In the genomic region with DNA sequence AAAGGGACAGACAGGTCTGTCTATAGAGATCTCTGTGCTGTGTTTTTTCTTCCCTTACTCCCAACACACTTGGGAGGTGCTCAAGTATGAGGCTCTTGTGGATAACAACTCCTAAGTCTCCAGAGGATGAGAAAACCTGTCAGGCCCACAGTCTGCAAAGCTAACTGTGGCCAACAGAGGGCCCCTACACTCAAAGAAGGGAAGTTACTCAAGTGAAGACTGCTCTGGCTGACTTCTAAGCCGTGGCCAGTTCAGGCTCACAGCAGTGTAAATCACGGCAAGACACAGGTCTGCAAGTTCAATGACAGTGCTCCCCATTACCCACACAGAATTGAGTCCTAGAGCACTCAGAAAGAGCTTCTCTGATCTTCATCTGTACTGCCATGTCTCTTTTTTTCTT, we compare ENCODE assay signal across 8 mouse cellular contexts. TPM values are rescaled to one million over a fixed set of nuclear protein-coding genes. Genes with fewer than 3 reads are reported as not detected.
DNase-seq lines count a peak whose midpoint lies in the region; TF ChIP-seq lines count a peak whose summit lies in the region.

No protein-coding gene starts in this region.

- no peak overlapping the region for H3K9ac ChIP-seq in heart, adult 2 months (ENCODE audit: low read depth, low read length)

- no peaks in the 10 kb centered on the region for H3K79me2 ChIP-seq in heart, adult 2 months (replicated peaks; ENCODE audit: control insufficient read depth, insufficient read depth, low read length)

- peaks cover 4% of the 10 kb centered on the region for H3K36me3 ChIP-seq in heart, adult 2 months (ENCODE audit: control insufficient read depth, insufficient read depth, low read length)

- TF ChIP-seq EP300 in heart, adult 2 months (IDR thresholded peaks at IDR 0.05; ENCODE audit: insufficient read depth, low read depth, low read length): no peak

- intact Hi-C loops in heart, adult 2 months (cut with DNase I): no loop called here

- H3K27me3 ChIP-seq in heart, adult 2 months (ENCODE audit: control insufficient read depth, insufficient read depth, low read length): no peaks in the 10 kb centered on the region

- no peaks in the 10 kb centered on the region; the same call in 1 of the 2 replicates for H3K4me1 ChIP-seq in heart, adult 2 months (ENCODE audit: control insufficient read depth, insufficient read depth, low read length)

- H3K4me3 ChIP-seq in heart, adult 2 months: no peak overlapping the region

- H3K27ac ChIP-seq in heart, adult 2 months: no peak overlapping the region

- no peak for TF ChIP-seq POLR2A in heart, adult 2 months (IDR thresholded peaks at IDR 0.05; ENCODE audit: insufficient read depth, low read depth, low read length)

- DNase-seq in heart, adult 2 months: no peak
- DNase-seq in heart, adult 9 months (ENCODE audit: low spot score in 2 of 2): no peak
- peak; percentile 13 for DNase-seq in right cerebral cortex, postnatal 4 days
- no peak for DNase-seq in right cerebral cortex, postnatal 25 days
- peak; percentile 31 for DNase-seq in adrenal gland, postnatal 25 days
- peak; percentile 48 for DNase-seq in kidney, postnatal 14 days
- no peak for DNase-seq in natural killer cell, adult 2 months (ENCODE audit: low spot score in 2 of 2)
- no peak for DNase-seq in right cerebral cortex, adult 18-20 months

- peak; percentile 66 for TF ChIP-seq CTCF in heart, adult 2 months (IDR thresholded peaks at IDR 0.05)

- WGBS in heart, adult 2 months: 27% methylated on average over 2 of the region's 2 CpGs

RNA-seq across cellular contexts. Expression of gene Micu2, which starts 48.0 kb away (rescaled TPM):
- 10 to 100 TPM; 70.3 to 77.7 TPM for total RNA-seq in heart, adult 2 months (2021)
- polyA plus RNA-seq in heart, adult 2 months (2012; rRNA removed): 22.1 and 35.6 TPM in 2 replicates
- total RNA-seq in adrenal gland, postnatal 25 days (2021): 49.1 and 70.1 TPM in 2 replicates

Comparison
In these comparisons a context has a peak if more than half of its experiments do, and no peak if none do; other contexts are left out.
1. DNase-seq: peak in right cerebral cortex, postnatal 4 days (single experiment), adrenal gland, postnatal 25 days (single experiment) and kidney, postnatal 14 days (single experiment); none in heart, adult 2 months (0 of 2), heart, adult 9 months (0 of 2), right cerebral cortex, postnatal 25 days (single experiment), natural killer cell, adult 2 months (0 of 2) and right cerebral cortex, adult 18-20 months (single experiment).